Mouse (Mus musculus) hindlimb bud, embryonic 11.5 days (tissue): ENCODE results near the gene Magi3.

Experiments
- DNase-seq: peaks from one replicate; pipeline ENCODE4 v3.0.0-alpha.2; 2012; ENCODE audit warnings: low read depth, low spot score; ENCODE audit errors: extremely low spot score

The Magi3 gene

GRCm38 (mm10) chr3:104218926-104219325 lies 1.2 kb downstream of the Magi3 start:
- no peak for DNase-seq

- no peak for DNase-seq
Measured at GRCm38 (mm10) chr3:104189823-104190222, 30.4 kb downstream of the Magi3 start.

GRCm38 (mm10) chr3:104189234-104189633 lies 30.9 kb downstream of the Magi3 start:
- DNase-seq, result no peak

- DNase-seq, result no peak
Measured at GRCm38 (mm10) chr3:104184270-104184669, 35.9 kb downstream of the Magi3 start.

GRCm38 (mm10) chr3:104183656-104184055 lies 36.5 kb downstream of the Magi3 start:
- DNase-seq, result no peak

- DNase-seq, result no peak
Measured at GRCm38 (mm10) chr3:104182711-104183110, 37.5 kb downstream of the Magi3 start.

GRCm38 (mm10) chr3:104161347-104161746 lies 58.8 kb downstream of the Magi3 start:
- no peak for DNase-seq

- DNase-seq, result no peak
Measured at GRCm38 (mm10) chr3:104160603-104161002, 59.6 kb downstream of the Magi3 start.

GRCm38 (mm10) chr3:104150146-104150545 lies 70.0 kb downstream of the Magi3 start:
- no peak for DNase-seq

GRCm38 (mm10) chr3:104142376-104142775 lies 77.8 kb downstream of the Magi3 start:
- DNase-seq, result no peak

- no peak for DNase-seq
Measured at GRCm38 (mm10) chr3:104138953-104139450, 81.2 kb downstream of the Magi3 start.

GRCm38 (mm10) chr3:104125628-104126027 lies 94.5 kb downstream of the Magi3 start:
- no peak for DNase-seq

GRCm38 (mm10) chr3:104123846-104124245 lies 96.3 kb downstream of the Magi3 start:
- no peak for DNase-seq

GRCm38 (mm10) chr3:104109478-104109877 lies 110.7 kb downstream of the Magi3 start:
- DNase-seq, result no peak

GRCm38 (mm10) chr3:104104942-104105341 lies 115.2 kb downstream of the Magi3 start:
- no peak for DNase-seq

GRCm38 (mm10) chr3:104101721-104102120 lies 118.5 kb downstream of the Magi3 start:
- DNase-seq, result no peak

GRCm38 (mm10) chr3:104101249-104101648 lies 118.9 kb downstream of the Magi3 start:
- no peak for DNase-seq

GRCm38 (mm10) chr3:104095936-104096335 lies 124.2 kb downstream of the Magi3 start:
- no peak for DNase-seq

GRCm38 (mm10) chr3:104094646-104095045 lies 125.5 kb downstream of the Magi3 start:
- no peak for DNase-seq

- no peak for DNase-seq
Measured at GRCm38 (mm10) chr3:104092759-104093158, 127.4 kb downstream of the Magi3 start.

- DNase-seq, result no peak
Measured at GRCm38 (mm10) chr3:104082031-104082430, 138.1 kb downstream of the Magi3 start.

GRCm38 (mm10) chr3:104078725-104079124 lies 141.4 kb downstream of the Magi3 start:
- DNase-seq, result no peak

GRCm38 (mm10) chr3:104069395-104069794 lies 150.8 kb downstream of the Magi3 start:
- DNase-seq, result no peak
